Mouse (Mus musculus): ENCODE results near the gene S100a3.

DNA sequence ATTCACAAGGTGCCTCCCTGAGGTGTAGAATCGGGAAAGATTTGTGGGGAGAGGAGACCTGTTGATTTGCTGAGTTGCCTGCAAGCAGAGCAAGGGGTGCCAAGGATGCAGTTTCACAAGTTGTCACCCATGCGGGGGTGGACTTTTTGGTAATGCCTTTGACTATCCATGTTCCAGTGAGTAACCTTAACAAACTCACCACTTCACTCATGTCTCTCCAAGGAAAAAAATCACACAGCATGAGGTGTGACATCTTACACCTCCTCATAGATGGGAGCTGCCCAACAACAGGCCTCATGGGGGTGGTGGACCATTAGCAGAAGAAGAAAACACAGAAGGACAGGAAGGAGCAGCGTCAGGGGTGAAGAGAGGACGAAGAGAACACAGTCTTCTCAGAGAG, 22.2 kb downstream of the S100a3 start:
- TF ChIP-seq ZNF384 (IDR thresholded peaks at IDR 0.05; ENCODE audit: low read depth, low read length) (no peak), HCFC1 (IDR thresholded peaks at IDR 0.05; ENCODE audit: borderline replicate concordance, insufficient read depth, low read length) (no peak), ZC3H11A (IDR thresholded peaks at IDR 0.05; ENCODE audit: borderline replicate concordance, low read depth, low read length) (no peak), MAFK (IDR thresholded peaks at IDR 0.05; ENCODE audit: insufficient read depth, low read depth, low read length) (no peak)
